Mouse (Mus musculus) ES-Bruce4 (cell line): Measurements from ENCODE around the gene Zfp217. TPM values are rescaled to one million over a fixed set of nuclear protein-coding genes. Genes with fewer than 3 reads are reported as not detected.

Experiments
- H3K27ac ChIP-seq: 2 replicates; pipeline ENCODE4 v1.5.1; 2012; ENCODE audit warnings: low read length, inconsistent platforms; ENCODE audit not compliant: insufficient read depth
- H3K27me3 ChIP-seq: 2 replicates; pipeline ENCODE4 v1.6.1; 2012; ENCODE audit warnings: mild to moderate bottlenecking, low read length, inconsistent platforms; ENCODE audit not compliant: control insufficient read depth, poor library complexity, insufficient read depth, severe bottlenecking
- H3K36me3 ChIP-seq: 2 replicates; pipeline ENCODE4 v1.6.1; 2012; ENCODE audit warnings: inconsistent platforms, mild to moderate bottlenecking, low read length, moderate library complexity; ENCODE audit not compliant: control insufficient read depth, poor library complexity, insufficient read depth, severe bottlenecking
- H3K4me1 ChIP-seq: one replicate; pipeline ENCODE4 v1.8.1; 2011; ENCODE audit warnings: low read length; ENCODE audit not compliant: control insufficient read depth, insufficient read depth
- H3K4me3 ChIP-seq: 2 replicates; pipeline ENCODE4 v1.5.1; 2011; ENCODE audit warnings: low read depth, mild to moderate bottlenecking, low read length
- H3K9ac ChIP-seq: 2 replicates; pipeline ENCODE4 v1.6.1; 2012; ENCODE audit warnings: low read depth, mild to moderate bottlenecking, inconsistent platforms; ENCODE audit not compliant: poor library complexity, severe bottlenecking
- H3K9me3 ChIP-seq: replicated peaks from 2 replicates; pipeline ENCODE4 v1.6.1; 2012; ENCODE audit warnings: mild to moderate bottlenecking, low read length, inconsistent platforms; ENCODE audit not compliant: control insufficient read depth, poor library complexity, insufficient read depth, severe bottlenecking
- CTCF ChIP-seq: IDR thresholded peaks from one replicate; pipeline ENCODE4 v1.8.1; 2011; ENCODE audit warnings: low read depth, low read length
- EP300 ChIP-seq: IDR thresholded peaks from 2 replicates; pipeline ENCODE4 v1.6.1; 2011; ENCODE audit warnings: low read depth, low read length; ENCODE audit not compliant: insufficient read depth
- POLR2A ChIP-seq: IDR thresholded peaks from one replicate; pipeline ENCODE4 v1.8.1; 2011; ENCODE audit warnings: low read length; ENCODE audit not compliant: insufficient read depth
- polyA plus RNA-seq: library from polyadenylated mRNA; stranded (reverse); fragments of >200 nt; gene quantifications from 2 replicates; pipeline ENCODE4 v1.2.4, GENCODE M21; 2011; ENCODE audit warnings: low read depth; ENCODE audit not compliant: missing spikeins, insufficient read depth, insufficient read length

Gene Zfp217
- 39.6 and 39.9 TPM in 2 replicates for polyA plus RNA-seq

- H3K27ac ChIP-seq, result no peak within 1 kb of the TSS
- H3K9ac ChIP-seq, result no peak within 1 kb of the TSS
- H3K4me1 ChIP-seq, result no peaks in the 10 kb centered on the region
- no peaks in the 10 kb centered on the region for H3K9me3 ChIP-seq
- H3K27me3 ChIP-seq, result no peaks in the 10 kb centered on the region
- H3K36me3 ChIP-seq, result no peaks in the 10 kb centered on the region
- H3K4me3 ChIP-seq, result no peak within 1 kb of the TSS
- TF ChIP-seq POLR2A, result no peak
- no peak for TF ChIP-seq CTCF
- no peak for TF ChIP-seq EP300
Observed at GRCm38 (mm10) chr2:170147661-170148153, at the start of gene Zfp217. Gene Zfp217, minus strand, starts transcription at chr2:170148103.

- no peaks in the 10 kb centered on the region for H3K36me3 ChIP-seq
- peaks cover 6% of the 10 kb centered on the region for H3K4me1 ChIP-seq
- H3K27ac ChIP-seq, result peak overlapping the region; percentile 95
- peak overlapping the region; percentile 50 for H3K4me3 ChIP-seq
- TF ChIP-seq POLR2A (peak; percentile 65), CTCF (no peak), EP300 (peak; percentile 65; the same call in 1 of the 2 replicates)
- H3K9me3 ChIP-seq, result no peaks in the 10 kb centered on the region
- no peaks in the 10 kb centered on the region for H3K27me3 ChIP-seq
- H3K9ac ChIP-seq, result peak overlapping the region; percentile 40; the same call in 1 of the 2 replicates
Observed at GRCm38 (mm10) chr2:170195542-170196089, 47.7 kb upstream of the Zfp217 start.

- no peaks in the 10 kb centered on the region for H3K27me3 ChIP-seq
- H3K27ac ChIP-seq, result peak overlapping the region; percentile 71
- 0 out of 2 replicates have a peak, but pooled peaks have one; percentile 23 for TF ChIP-seq EP300
- peak; percentile 54 for TF ChIP-seq CTCF
- no peak for TF ChIP-seq POLR2A
- peaks cover 10% of the 10 kb centered on the region for H3K4me1 ChIP-seq
- H3K36me3 ChIP-seq, result no peaks in the 10 kb centered on the region
- H3K9me3 ChIP-seq, result no peaks in the 10 kb centered on the region
- 0 out of 2 replicates have a peak overlapping the region, but pooled peaks have one; percentile 20 for H3K4me3 ChIP-seq
- H3K9ac ChIP-seq, result peak overlapping the region; percentile 3; the same call in 1 of the 2 replicates
Observed at GRCm38 (mm10) chr2:170194845-170195244, 46.9 kb upstream of the Zfp217 start.

- H3K9ac ChIP-seq, result peak overlapping the region; percentile 58; the same call in 1 of the 2 replicates
- TF ChIP-seq EP300 (peak; percentile 69), CTCF (no peak)
Observed at GRCm38 (mm10) chr2:170193850-170194249, 45.9 kb upstream of the Zfp217 start.

GRCm38 (mm10) chr2:170193211-170193610 lies 45.3 kb upstream of the Zfp217 start:
- TF ChIP-seq EP300 (peak; percentile 68), POLR2A (no peak), CTCF (no peak)
- peak overlapping the region; percentile 99 for H3K27ac ChIP-seq
- H3K27me3 ChIP-seq, result no peaks in the 10 kb centered on the region
- peak overlapping the region; percentile 78 for H3K9ac ChIP-seq
- H3K4me3 ChIP-seq, result peak overlapping the region; percentile 85
- H3K36me3 ChIP-seq, result no peaks in the 10 kb centered on the region
- peaks cover 10% of the 10 kb centered on the region for H3K4me1 ChIP-seq
- no peaks in the 10 kb centered on the region for H3K9me3 ChIP-seq

More at GRCm38 (mm10) chr2:170193850-170194249, 45.9 kb upstream of the Zfp217 start:
- no peaks in the 10 kb centered on the region for H3K9me3 ChIP-seq
- no peaks in the 10 kb centered on the region for H3K36me3 ChIP-seq
- no peaks in the 10 kb centered on the region for H3K27me3 ChIP-seq
- peaks cover 10% of the 10 kb centered on the region for H3K4me1 ChIP-seq
- H3K27ac ChIP-seq, result peak overlapping the region; percentile 99
- H3K4me3 ChIP-seq, result peak overlapping the region; percentile 50

- TF ChIP-seq EP300 (no peak), POLR2A (no peak), CTCF (no peak)
- Histone ChIP-seq H3K4me3 (peak overlapping the region; percentile 59), H3K36me3 (no peaks in the 10 kb centered on the region), H3K9me3 (no peaks in the 10 kb centered on the region), H3K27me3 (no peaks in the 10 kb centered on the region), H3K9ac (peak overlapping the region; percentile 78), H3K27ac (peak overlapping the region; percentile 99), H3K4me1 (peaks cover 10% of the 10 kb centered on the region)
Observed at GRCm38 (mm10) chr2:170192731-170193149, 44.8 kb upstream of the Zfp217 start.
